Mouse (Mus musculus): ENCODE measurements around the gene Disc1. TPM values are rescaled to one million over a fixed set of nuclear protein-coding genes. Genes with fewer than 3 reads are reported as not detected.

The Disc1 gene
- polyA plus RNA-seq, 1 experiment: 0.12 TPM

GRCm38 (mm10) chr8:125184452-125184817 lies 130.4 kb downstream of the Disc1 start:
- TF ChIP-seq CEBPB (IDR thresholded peaks at IDR 0.05; ENCODE audit: low read depth) (no peak), FOSL1 (IDR thresholded peaks at IDR 0.05; ENCODE audit: insufficient read depth, low read length, poor library complexity, severe bottlenecking) (no peak), MYOG (IDR thresholded peaks at IDR 0.05; ENCODE audit: control insufficient read depth, extremely low read depth, insufficient read length) (no peak), USF1 (IDR thresholded peaks at IDR 0.05; ENCODE audit: low read depth) (no peak), MAX (IDR thresholded peaks at IDR 0.05) (no peak), CTCF (IDR thresholded peaks at IDR 0.05; ENCODE audit: control insufficient read depth, insufficient read depth, insufficient read length) (no peak), MYOD1 (IDR thresholded peaks at IDR 0.05; ENCODE audit: control insufficient read depth, insufficient read length, low read depth) (no peak)
- peaks cover 3% of the 10 kb centered on the region for H3K27me3 ChIP-seq (ENCODE audit: control insufficient read depth, insufficient read depth, insufficient read length)

DNA sequence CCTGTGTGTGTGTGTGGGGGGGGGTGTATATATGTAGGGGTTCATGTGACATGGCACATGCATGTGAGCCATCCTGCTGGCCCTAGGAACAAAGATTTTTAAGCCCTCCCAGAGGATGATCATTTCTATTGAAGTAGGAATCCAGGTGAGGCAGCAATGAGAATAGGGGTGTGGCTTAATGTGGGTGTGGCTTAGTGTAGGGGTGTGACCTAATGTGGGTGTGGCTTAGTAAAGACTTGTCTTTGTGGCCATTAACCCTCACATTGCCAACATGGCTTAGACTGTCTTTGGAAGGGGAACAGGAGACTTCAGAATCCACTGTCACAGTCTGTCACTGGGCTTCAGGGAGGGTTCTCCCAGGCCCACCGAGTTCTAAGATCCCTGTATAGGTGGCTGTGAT lies 130.9 kb downstream of the Disc1 start:
- Histone ChIP-seq H3K36me3 (ENCODE audit: control insufficient read depth, insufficient read depth) (no peaks in the 10 kb centered on the region), H3K4me3 (ENCODE audit: insufficient read depth, poor library complexity, severe bottlenecking) (no peak overlapping the region), H3K79me3 (ENCODE audit: low read depth) (no peaks in the 10 kb centered on the region), H3ac (ENCODE audit: control insufficient read depth, insufficient read length, low read depth) (no peak overlapping the region), H3K27me3 (ENCODE audit: control insufficient read depth, insufficient read depth, insufficient read length) (peaks cover 3% of the 10 kb centered on the region), H3K79me2 (ENCODE audit: control insufficient read depth, insufficient read depth) (no peaks in the 10 kb centered on the region)
- no peak for TF ChIP-seq USF1 (IDR thresholded peaks at IDR 0.05; ENCODE audit: low read depth)
- no peak for TF ChIP-seq MAX (IDR thresholded peaks at IDR 0.05)
- no peak for TF ChIP-seq MYOG (IDR thresholded peaks at IDR 0.05; ENCODE audit: control insufficient read depth, extremely low read depth, insufficient read length)
- no peak for TF ChIP-seq CTCF (IDR thresholded peaks at IDR 0.05; ENCODE audit: control insufficient read depth, insufficient read depth, insufficient read length)
- no peak for TF ChIP-seq CEBPB (IDR thresholded peaks at IDR 0.05; ENCODE audit: low read depth)
- no peak for TF ChIP-seq MYOD1 (IDR thresholded peaks at IDR 0.05; ENCODE audit: control insufficient read depth, insufficient read length, low read depth)
- TF ChIP-seq FOSL1 (IDR thresholded peaks at IDR 0.05; ENCODE audit: insufficient read depth, low read length, poor library complexity, severe bottlenecking): no peak

More at GRCm38 (mm10) chr8:125184452-125184817, 130.4 kb downstream of the Disc1 start:
- Histone ChIP-seq H3K79me3 (ENCODE audit: low read depth) (no peaks in the 10 kb centered on the region), H3ac (ENCODE audit: control insufficient read depth, insufficient read length, low read depth) (no peak overlapping the region), H3K79me2 (ENCODE audit: control insufficient read depth, insufficient read depth) (no peaks in the 10 kb centered on the region), H3K36me3 (ENCODE audit: control insufficient read depth, insufficient read depth) (no peaks in the 10 kb centered on the region), H3K4me3 (ENCODE audit: insufficient read depth, poor library complexity, severe bottlenecking) (no peak overlapping the region)

DNA sequence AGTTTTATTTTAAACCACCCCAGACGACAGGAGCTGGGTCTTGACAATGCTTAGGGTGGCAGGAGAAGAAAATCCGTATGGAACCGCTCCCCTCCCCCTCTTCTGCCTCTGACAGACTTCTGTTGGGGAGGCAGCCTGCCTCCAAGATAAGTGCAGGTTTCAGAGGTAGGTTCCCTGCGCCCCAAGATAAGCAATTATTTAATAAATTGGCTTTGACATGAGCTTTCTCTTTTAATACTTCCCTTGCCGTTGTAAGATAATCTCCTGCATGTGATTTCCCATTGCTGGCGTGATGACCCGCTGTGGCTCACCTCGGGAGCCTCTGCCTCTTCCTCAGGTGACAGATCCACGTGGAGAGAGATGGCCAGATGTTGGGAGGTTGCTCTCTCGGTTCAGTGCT lies 133.0 kb downstream of the Disc1 start:
- Histone ChIP-seq H3ac (ENCODE audit: control insufficient read depth, insufficient read length, low read depth) (no peak overlapping the region), H3K36me3 (ENCODE audit: control insufficient read depth, insufficient read depth) (no peaks in the 10 kb centered on the region), H3K27me3 (ENCODE audit: control insufficient read depth, insufficient read depth, insufficient read length) (peaks cover 3% of the 10 kb centered on the region), H3K79me3 (ENCODE audit: low read depth) (no peaks in the 10 kb centered on the region), H3K79me2 (ENCODE audit: control insufficient read depth, insufficient read depth) (no peaks in the 10 kb centered on the region), H3K4me3 (ENCODE audit: insufficient read depth, poor library complexity, severe bottlenecking) (no peak overlapping the region)
- TF ChIP-seq CTCF (IDR thresholded peaks at IDR 0.05; ENCODE audit: control insufficient read depth, insufficient read depth, insufficient read length) (no peak), FOSL1 (IDR thresholded peaks at IDR 0.05; ENCODE audit: insufficient read depth, low read length, poor library complexity, severe bottlenecking) (no peak), MAX (IDR thresholded peaks at IDR 0.05) (no peak), USF1 (IDR thresholded peaks at IDR 0.05; ENCODE audit: low read depth) (no peak), MYOG (IDR thresholded peaks at IDR 0.05; ENCODE audit: control insufficient read depth, extremely low read depth, insufficient read length) (no peak)

GRCm38 (mm10) chr8:125193701-125194100 lies 139.7 kb downstream of the Disc1 start:
- TF ChIP-seq MYOG (IDR thresholded peaks at IDR 0.05; ENCODE audit: control insufficient read depth, extremely low read depth, insufficient read length): no peak
- TF ChIP-seq CTCF (IDR thresholded peaks at IDR 0.05; ENCODE audit: control insufficient read depth, insufficient read depth, insufficient read length): no peak
- TF ChIP-seq USF1 (IDR thresholded peaks at IDR 0.05; ENCODE audit: low read depth): no peak
- no peak for TF ChIP-seq MAX (IDR thresholded peaks at IDR 0.05)
- no peak for TF ChIP-seq CEBPB (IDR thresholded peaks at IDR 0.05; ENCODE audit: low read depth)
- TF ChIP-seq MYOD1 (IDR thresholded peaks at IDR 0.05; ENCODE audit: control insufficient read depth, insufficient read length, low read depth): no peak
- TF ChIP-seq FOSL1 (IDR thresholded peaks at IDR 0.05; ENCODE audit: insufficient read depth, low read length, poor library complexity, severe bottlenecking): no peak
- Histone ChIP-seq H3K36me3 (ENCODE audit: control insufficient read depth, insufficient read depth) (no peaks in the 10 kb centered on the region), H3ac (ENCODE audit: control insufficient read depth, insufficient read length, low read depth) (no peak overlapping the region), H3K4me3 (ENCODE audit: insufficient read depth, poor library complexity, severe bottlenecking) (no peak overlapping the region), H3K27me3 (ENCODE audit: control insufficient read depth, insufficient read depth, insufficient read length) (no peaks in the 10 kb centered on the region), H3K79me2 (ENCODE audit: control insufficient read depth, insufficient read depth) (no peaks in the 10 kb centered on the region), H3K79me3 (ENCODE audit: low read depth) (no peaks in the 10 kb centered on the region)

GRCm38 (mm10) chr8:125195121-125195520 lies 141.1 kb downstream of the Disc1 start:
- no peaks in the 10 kb centered on the region for H3K27me3 ChIP-seq (ENCODE audit: control insufficient read depth, insufficient read depth, insufficient read length)
- no peak overlapping the region for H3ac ChIP-seq (ENCODE audit: control insufficient read depth, insufficient read length, low read depth)

More at GRCm38 (mm10) chr8:125195121-125195520, 141.1 kb downstream of the Disc1 start:
- H3K4me3 ChIP-seq (ENCODE audit: insufficient read depth, poor library complexity, severe bottlenecking): no peak overlapping the region
- no peaks in the 10 kb centered on the region for H3K79me3 ChIP-seq (ENCODE audit: low read depth)
- no peaks in the 10 kb centered on the region for H3K79me2 ChIP-seq (ENCODE audit: control insufficient read depth, insufficient read depth)
- no peak for TF ChIP-seq MAX (IDR thresholded peaks at IDR 0.05)
- TF ChIP-seq MYOD1 (IDR thresholded peaks at IDR 0.05; ENCODE audit: control insufficient read depth, insufficient read length, low read depth): no peak
- no peak for TF ChIP-seq FOSL1 (IDR thresholded peaks at IDR 0.05; ENCODE audit: insufficient read depth, low read length, poor library complexity, severe bottlenecking)
- TF ChIP-seq USF1 (IDR thresholded peaks at IDR 0.05; ENCODE audit: low read depth): no peak
- TF ChIP-seq MYOG (IDR thresholded peaks at IDR 0.05; ENCODE audit: control insufficient read depth, extremely low read depth, insufficient read length): no peak
- TF ChIP-seq CEBPB (IDR thresholded peaks at IDR 0.05; ENCODE audit: low read depth): no peak
- no peak for TF ChIP-seq CTCF (IDR thresholded peaks at IDR 0.05; ENCODE audit: control insufficient read depth, insufficient read depth, insufficient read length)
- H3K36me3 ChIP-seq (ENCODE audit: control insufficient read depth, insufficient read depth): no peaks in the 10 kb centered on the region
